Mouse (Mus musculus): ENCODE measurements around the gene Mindy3.

Mindy3 gene

DNA sequence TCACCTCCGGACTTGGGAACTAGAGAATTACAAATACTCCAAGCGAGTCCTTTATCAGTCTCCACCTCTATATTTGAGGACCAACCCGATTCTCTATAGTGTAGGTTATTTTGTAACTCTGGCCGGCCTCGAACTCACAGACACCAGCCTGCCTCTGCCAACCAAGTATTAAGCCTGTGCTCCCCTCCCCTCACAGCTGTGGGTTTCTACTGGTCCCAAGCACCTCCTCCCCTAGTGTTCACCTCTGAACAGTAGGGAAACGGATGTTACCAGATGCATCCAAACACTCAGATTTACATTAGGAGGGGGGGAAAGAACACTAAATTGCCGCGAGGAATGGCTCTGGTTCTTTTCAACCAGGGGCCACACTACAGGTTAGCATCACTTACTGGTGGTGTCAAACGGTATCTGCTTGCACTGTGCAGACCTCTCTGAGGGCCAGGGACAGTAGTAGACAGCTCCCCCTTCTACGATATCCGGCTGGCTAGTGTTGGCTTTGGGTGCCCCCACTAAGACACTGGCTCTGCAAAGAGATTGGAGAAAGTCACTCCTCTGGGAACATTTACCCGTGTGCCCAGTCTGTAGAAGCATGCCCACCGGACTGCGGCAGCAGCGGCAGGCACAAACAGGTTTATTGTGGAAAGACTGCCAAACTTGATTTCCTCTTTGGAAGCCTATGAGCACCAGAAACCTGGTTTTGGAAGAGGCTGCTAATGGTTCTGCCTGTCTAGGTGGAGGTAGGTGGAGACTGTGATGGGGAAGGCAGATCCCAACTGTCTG is 118.6 kb downstream of the Mindy3 start:
- in situ Hi-C loops (cut with MboI), result no loop called here

DNA sequence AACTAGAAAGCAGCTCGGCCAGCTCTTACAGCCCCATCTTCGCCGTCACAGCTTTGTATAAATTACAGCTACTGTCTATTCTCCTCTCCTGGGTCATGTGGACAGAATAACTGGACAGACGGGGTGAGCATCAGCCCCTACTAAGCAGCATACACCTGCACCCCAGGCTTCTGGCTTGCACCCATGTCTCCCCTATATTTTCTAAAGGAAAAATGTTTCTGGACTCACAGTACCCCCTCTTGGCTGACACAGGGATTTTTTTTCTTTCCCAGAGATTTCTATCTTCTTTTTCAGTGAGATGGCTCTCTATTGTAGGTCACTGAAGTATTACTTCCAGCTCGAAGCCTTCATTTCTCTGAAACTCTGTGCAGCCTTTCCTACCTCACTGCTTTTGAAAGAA is 122.0 kb downstream of the Mindy3 start:
- in situ Hi-C loops (cut with MboI), result no loop called here
